Mouse (Mus musculus) heart, embryonic 11.5 days (tissue): ENCODE measurements at regions not wholly inside any gene's neighbourhood (a gene's known extent, or its start where the extent isn't known, plus 50 kb on each side); places are given as distances from the start of the nearest gene placed in this dataset.

Source experiments
- ATAC-seq: fragments of 200-750 bp; cut with Nextera tagmentation; replicated peaks from 2 replicates; pipeline ENCODE4 v1.8.0; 2017; ENCODE audit warnings: moderate library complexity; ENCODE audit not compliant: insufficient number of reproducible peaks, low FRiP score, low TSS enrichment
- H3K27ac ChIP-seq: fragments of 300-500 bp; sonication (generic); 2 replicates; pipeline ENCODE4 v1.5.1; 2014; ENCODE audit warnings: mild to moderate bottlenecking, low read depth, low read length
- H3K27me3 ChIP-seq: fragments of 300-500 bp; sonication (generic); 2 replicates; pipeline ENCODE4 v1.6.1; 2014; ENCODE audit warnings: mild to moderate bottlenecking, low read length, mixed read lengths; ENCODE audit not compliant: control insufficient read depth, insufficient read depth
- H3K36me3 ChIP-seq: fragments of 300-500 bp; sonication (generic); 2 replicates; pipeline ENCODE4 v1.6.1; 2014; ENCODE audit warnings: mild to moderate bottlenecking, low read length, moderate library complexity, mixed read lengths; ENCODE audit not compliant: control insufficient read depth, insufficient read depth
- H3K4me1 ChIP-seq: fragments of 300-500 bp; sonication (generic); 2 replicates; pipeline ENCODE4 v1.6.1; 2014; ENCODE audit warnings: low read length; ENCODE audit not compliant: control insufficient read depth, insufficient read depth
- H3K4me2 ChIP-seq: fragments of 300-500 bp; sonication (generic); 2 replicates; pipeline ENCODE4 v1.6.1; 2014; ENCODE audit warnings: mild to moderate bottlenecking, moderate library complexity
- H3K4me3 ChIP-seq: fragments of 300-500 bp; sonication (generic); 2 replicates; pipeline ENCODE4 v1.5.1; 2014; ENCODE audit warnings: low read depth, low read length
- H3K9ac ChIP-seq: fragments of 300-500 bp; sonication (generic); 2 replicates; pipeline ENCODE4 v1.6.1; 2014; ENCODE audit warnings: mild to moderate bottlenecking, low read depth, low read length, moderate library complexity
- H3K9me3 ChIP-seq: fragments of 300-500 bp; sonication (generic); replicated peaks from 2 replicates; pipeline ENCODE4 v1.6.1; 2016; ENCODE audit warnings: low read length; ENCODE audit not compliant: control insufficient read depth
- WGBS: fragments of 180-500 bp; shearing (Covaris S2); extraction: QIAGEN DNeasy Blood & Tissue Kit; methylation state at CpG from one replicate; pipeline ENCODE4 v1.1.7; 2014; ENCODE audit not compliant: insufficient replicate concordance; 5-methylcytosine and 5-hydroxymethylcytosine counted together

- no peak for ATAC-seq
- H3K27me3 ChIP-seq, result no peaks in the 10 kb centered on the region
- WGBS, result 78% methylated on average over 8 of the region's 8 CpGs
Measured at GRCm38 (mm10) chr3:143732966-143733725, 471.9 kb downstream of the Lmo4 start.

GRCm38 (mm10) chr3:143729473-143730076, 475.4 kb downstream of the Lmo4 start:
- Histone ChIP-seq H3K4me1 (no peaks in the 10 kb centered on the region), H3K4me3 (no peak overlapping the region), H3K27ac (no peak overlapping the region), H3K36me3 (no peaks in the 10 kb centered on the region), H3K9me3 (no peaks in the 10 kb centered on the region), H3K27me3 (no peaks in the 10 kb centered on the region), H3K4me2 (no peak overlapping the region), H3K9ac (no peak overlapping the region)
- ATAC-seq, result no peak
- WGBS, result 84% methylated on average over 8 of the region's 8 CpGs

More at GRCm38 (mm10) chr3:143732966-143733725, 471.9 kb downstream of the Lmo4 start:
- no peaks in the 10 kb centered on the region for H3K9me3 ChIP-seq
- H3K27ac ChIP-seq, result no peak overlapping the region
- no peak overlapping the region for H3K9ac ChIP-seq
- H3K4me3 ChIP-seq, result no peak overlapping the region
- H3K4me1 ChIP-seq, result no peaks in the 10 kb centered on the region
- no peaks in the 10 kb centered on the region for H3K36me3 ChIP-seq
- H3K4me2 ChIP-seq, result no peak overlapping the region

- Histone ChIP-seq H3K4me3 (no peak overlapping the region), H3K27ac (no peak overlapping the region), H3K4me1 (no peaks in the 10 kb centered on the region), H3K27me3 (no peaks in the 10 kb centered on the region), H3K9me3 (no peaks in the 10 kb centered on the region), H3K9ac (no peak overlapping the region), H3K4me2 (no peak overlapping the region), H3K36me3 (no peaks in the 10 kb centered on the region)
- WGBS, result 76% methylated on average over 2 of the region's 2 CpGs
- no peak for ATAC-seq
Measured at GRCm38 (mm10) chr3:143722571-143722970, 482.4 kb downstream of the Lmo4 start.

GRCm38 (mm10) chr3:143722082-143722481, 482.9 kb downstream of the Lmo4 start:
- 86% methylated on average over 3 of the region's 3 CpGs for WGBS
- no peak overlapping the region for H3K9ac ChIP-seq
- no peak overlapping the region for H3K27ac ChIP-seq
- no peaks in the 10 kb centered on the region for H3K36me3 ChIP-seq
- H3K9me3 ChIP-seq, result no peaks in the 10 kb centered on the region
- H3K4me1 ChIP-seq, result no peaks in the 10 kb centered on the region
- ATAC-seq, result no peak
- no peaks in the 10 kb centered on the region for H3K27me3 ChIP-seq
- H3K4me2 ChIP-seq, result no peak overlapping the region
- H3K4me3 ChIP-seq, result no peak overlapping the region

GRCm38 (mm10) chr3:143713183-143713582, 491.8 kb downstream of the Lmo4 start:
- no peak overlapping the region for H3K4me3 ChIP-seq
- H3K9ac ChIP-seq, result no peak overlapping the region
- no peak for ATAC-seq
- no peaks in the 10 kb centered on the region for H3K36me3 ChIP-seq
- no peak overlapping the region for H3K27ac ChIP-seq
- no peak overlapping the region for H3K4me2 ChIP-seq
- no peaks in the 10 kb centered on the region for H3K9me3 ChIP-seq
- H3K27me3 ChIP-seq, result no peaks in the 10 kb centered on the region
- no peaks in the 10 kb centered on the region for H3K4me1 ChIP-seq
- WGBS, result 78% methylated on average over 2 of the region's 2 CpGs

- ATAC-seq, result no peak
- Histone ChIP-seq H3K9ac (no peak overlapping the region), H3K4me1 (no peaks in the 10 kb centered on the region), H3K4me3 (no peak overlapping the region), H3K36me3 (no peaks in the 10 kb centered on the region), H3K9me3 (no peaks in the 10 kb centered on the region), H3K4me2 (no peak overlapping the region), H3K27me3 (no peaks in the 10 kb centered on the region), H3K27ac (no peak overlapping the region)
- WGBS, result 67% methylated on average over 16 of the region's 16 CpGs
Measured at GRCm38 (mm10) chr3:143710805-143711469, 494.1 kb downstream of the Lmo4 start.

GRCm38 (mm10) chr3:143706679-143707078, 498.3 kb downstream of the Lmo4 start:
- Histone ChIP-seq H3K4me2 (no peak overlapping the region), H3K27ac (no peak overlapping the region), H3K27me3 (no peaks in the 10 kb centered on the region), H3K4me1 (no peaks in the 10 kb centered on the region), H3K4me3 (no peak overlapping the region), H3K9ac (no peak overlapping the region), H3K36me3 (no peaks in the 10 kb centered on the region), H3K9me3 (no peaks in the 10 kb centered on the region)
- no peak for ATAC-seq
- 80% methylated on average over 1 of the region's 1 CpGs for WGBS

- 72% methylated on average over 3 of the region's 3 CpGs for WGBS
- no peak overlapping the region for H3K9ac ChIP-seq
- H3K36me3 ChIP-seq, result no peaks in the 10 kb centered on the region
- no peaks in the 10 kb centered on the region for H3K27me3 ChIP-seq
- no peaks in the 10 kb centered on the region for H3K4me1 ChIP-seq
- no peak overlapping the region for H3K4me2 ChIP-seq
- H3K4me3 ChIP-seq, result no peak overlapping the region
- H3K9me3 ChIP-seq, result no peaks in the 10 kb centered on the region
- ATAC-seq, result no peak
- H3K27ac ChIP-seq, result no peak overlapping the region
Measured at GRCm38 (mm10) chr3:143694817-143695216, 510.2 kb downstream of the Lmo4 start.
